Mouse (Mus musculus): Measurements from ENCODE around the gene Serpina1b. TPM values are rescaled to one million over a fixed set of nuclear protein-coding genes. Genes with fewer than 3 reads are reported as not detected.

The Serpina1b gene
- polyA plus RNA-seq, 1 experiment from 2014 or later, result 1.8 TPM

- 44% methylated on average over 1 of the region's 1 CpGs for WGBS
- H3K9ac ChIP-seq (ENCODE audit: low read length), result no peak overlapping the region
Measured at GRCm38 (mm10) chr12:103710405-103710804, 119.8 kb downstream of the Serpina1b start.

GRCm38 (mm10) chr12:103706113-103706512 lies 124.1 kb downstream of the Serpina1b start:
- Histone ChIP-seq H3K4me2 (ENCODE audit: low read depth, low read length) (no peak overlapping the region), H3K4me1 (replicated peaks; ENCODE audit: control insufficient read depth, insufficient read depth, low read length) (no peaks in the 10 kb centered on the region)
- no peak for ATAC-seq (ENCODE audit: low read depth)

More at GRCm38 (mm10) chr12:103710405-103710804, 119.8 kb downstream of the Serpina1b start:
- ATAC-seq (ENCODE audit: low read depth), result no peak
- H3K27me3 ChIP-seq (ENCODE audit: control insufficient read depth, insufficient read depth, low read depth, low read length), result no peaks in the 10 kb centered on the region
- no peak overlapping the region for H3K27ac ChIP-seq (ENCODE audit: low read length)
- no peaks in the 10 kb centered on the region for H3K9me3 ChIP-seq (ENCODE audit: control insufficient read depth, low read length)
- no peak overlapping the region for H3K4me2 ChIP-seq (ENCODE audit: low read depth, low read length)
- no peaks in the 10 kb centered on the region for H3K36me3 ChIP-seq (ENCODE audit: control insufficient read depth, insufficient read depth, low read length)
- no peak overlapping the region for H3K4me3 ChIP-seq (ENCODE audit: low read length)
- no peaks in the 10 kb centered on the region for H3K4me1 ChIP-seq (replicated peaks; ENCODE audit: control insufficient read depth, insufficient read depth, low read length)

GRCm38 (mm10) chr12:103705547-103705946 lies 124.6 kb downstream of the Serpina1b start:
- no peak overlapping the region for H3K4me3 ChIP-seq (ENCODE audit: low read length)

More at GRCm38 (mm10) chr12:103706113-103706512, 124.1 kb downstream of the Serpina1b start:
- no peaks in the 10 kb centered on the region for H3K36me3 ChIP-seq (ENCODE audit: control insufficient read depth, insufficient read depth, low read length)
- 22% methylated on average over 4 of the region's 4 CpGs for WGBS
- H3K27ac ChIP-seq (ENCODE audit: low read length), result no peak overlapping the region
- no peaks in the 10 kb centered on the region for H3K9me3 ChIP-seq (ENCODE audit: control insufficient read depth, low read length)
- H3K27me3 ChIP-seq (ENCODE audit: control insufficient read depth, insufficient read depth, low read depth, low read length), result no peaks in the 10 kb centered on the region
- no peak overlapping the region for H3K9ac ChIP-seq (ENCODE audit: low read length)
- no peak overlapping the region for H3K4me3 ChIP-seq (ENCODE audit: low read length)

GRCm38 (mm10) chr12:103700144-103700750 lies 129.9 kb downstream of the Serpina1b start:
- no peak overlapping the region for H3K4me3 ChIP-seq (ENCODE audit: low read length)
- no peak overlapping the region for H3K27ac ChIP-seq (ENCODE audit: low read length)
- no peaks in the 10 kb centered on the region for H3K9me3 ChIP-seq (ENCODE audit: control insufficient read depth, low read length)
- no peak overlapping the region for H3K4me2 ChIP-seq (ENCODE audit: low read depth, low read length)
- H3K4me1 ChIP-seq (replicated peaks; ENCODE audit: control insufficient read depth, insufficient read depth, low read length), result no peaks in the 10 kb centered on the region
- H3K9ac ChIP-seq (ENCODE audit: low read length), result no peak overlapping the region
- H3K27me3 ChIP-seq (ENCODE audit: control insufficient read depth, insufficient read depth, low read depth, low read length), result no peaks in the 10 kb centered on the region
- no peaks in the 10 kb centered on the region for H3K36me3 ChIP-seq (ENCODE audit: control insufficient read depth, insufficient read depth, low read length)
- no peak for ATAC-seq (ENCODE audit: low read depth)
- WGBS, result 86% methylated on average over 4 of the region's 4 CpGs

More at GRCm38 (mm10) chr12:103705547-103705946, 124.6 kb downstream of the Serpina1b start:
- Histone ChIP-seq H3K4me2 (ENCODE audit: low read depth, low read length) (no peak overlapping the region), H3K9ac (ENCODE audit: low read length) (no peak overlapping the region), H3K4me1 (replicated peaks; ENCODE audit: control insufficient read depth, insufficient read depth, low read length) (no peaks in the 10 kb centered on the region), H3K27me3 (ENCODE audit: control insufficient read depth, insufficient read depth, low read depth, low read length) (no peaks in the 10 kb centered on the region), H3K27ac (ENCODE audit: low read length) (no peak overlapping the region), H3K36me3 (ENCODE audit: control insufficient read depth, insufficient read depth, low read length) (no peaks in the 10 kb centered on the region), H3K9me3 (ENCODE audit: control insufficient read depth, low read length) (no peaks in the 10 kb centered on the region)
- whole genome bisulfite sequencing, result 48% methylated on average over 2 of the region's 2 CpGs
- ATAC-seq (ENCODE audit: low read depth), result no peak

GRCm38 (mm10) chr12:103695429-103695828 lies 134.7 kb downstream of the Serpina1b start, which contains the start of gene Serpina1f:
TSS of gene Serpina1f (minus strand) at chr12:103695529.
- Histone ChIP-seq H3K27ac (ENCODE audit: low read length) (no peak within 1 kb of the TSS), H3K4me3 (ENCODE audit: low read length) (no peak within 1 kb of the TSS), H3K36me3 (ENCODE audit: control insufficient read depth, insufficient read depth, low read length) (no peaks in the 10 kb centered on the region), H3K9ac (ENCODE audit: low read length) (no peak within 1 kb of the TSS), H3K27me3 (ENCODE audit: control insufficient read depth, insufficient read depth, low read depth, low read length) (no peaks in the 10 kb centered on the region), H3K4me2 (ENCODE audit: low read depth, low read length) (no peak within 1 kb of the TSS), H3K4me1 (replicated peaks; ENCODE audit: control insufficient read depth, insufficient read depth, low read length) (no peaks in the 10 kb centered on the region), H3K9me3 (ENCODE audit: control insufficient read depth, low read length) (no peaks in the 10 kb centered on the region)
- no peak for ATAC-seq (ENCODE audit: low read depth)
- 86% methylated on average over 8 of the region's 8 CpGs for WGBS

- Histone ChIP-seq H3K9me3 (ENCODE audit: control insufficient read depth, low read length) (no peaks in the 10 kb centered on the region), H3K4me1 (replicated peaks; ENCODE audit: control insufficient read depth, insufficient read depth, low read length) (no peaks in the 10 kb centered on the region), H3K27me3 (ENCODE audit: control insufficient read depth, insufficient read depth, low read depth, low read length) (no peaks in the 10 kb centered on the region), H3K36me3 (ENCODE audit: control insufficient read depth, insufficient read depth, low read length) (no peaks in the 10 kb centered on the region), H3K9ac (ENCODE audit: low read length) (no peak overlapping the region), H3K4me2 (ENCODE audit: low read depth, low read length) (no peak overlapping the region), H3K4me3 (ENCODE audit: low read length) (no peak overlapping the region), H3K27ac (ENCODE audit: low read length) (no peak overlapping the region)
- WGBS, result 25% methylated on average over 3 of the region's 3 CpGs
- no peak for ATAC-seq (ENCODE audit: low read depth)
Measured at GRCm38 (mm10) chr12:103688221-103688814, 141.9 kb downstream of the Serpina1b start.

GRCm38 (mm10) chr12:103687021-103687420 lies 143.2 kb downstream of the Serpina1b start:
- WGBS, result 29% methylated on average over 7 of the region's 7 CpGs
- no peaks in the 10 kb centered on the region for H3K27me3 ChIP-seq (ENCODE audit: control insufficient read depth, insufficient read depth, low read depth, low read length)
- H3K9ac ChIP-seq (ENCODE audit: low read length), result no peak overlapping the region
- no peak overlapping the region for H3K4me2 ChIP-seq (ENCODE audit: low read depth, low read length)
- no peaks in the 10 kb centered on the region for H3K4me1 ChIP-seq (replicated peaks; ENCODE audit: control insufficient read depth, insufficient read depth, low read length)
- H3K36me3 ChIP-seq (ENCODE audit: control insufficient read depth, insufficient read depth, low read length), result no peaks in the 10 kb centered on the region
- ATAC-seq (ENCODE audit: low read depth), result no peak
- H3K9me3 ChIP-seq (ENCODE audit: control insufficient read depth, low read length), result no peaks in the 10 kb centered on the region
- no peak overlapping the region for H3K4me3 ChIP-seq (ENCODE audit: low read length)
- no peak overlapping the region for H3K27ac ChIP-seq (ENCODE audit: low read length)

GRCm38 (mm10) chr12:103686050-103686449 lies 144.1 kb downstream of the Serpina1b start:
- Histone ChIP-seq H3K4me2 (ENCODE audit: low read depth, low read length) (no peak overlapping the region), H3K9ac (ENCODE audit: low read length) (no peak overlapping the region), H3K36me3 (ENCODE audit: control insufficient read depth, insufficient read depth, low read length) (no peaks in the 10 kb centered on the region), H3K27ac (ENCODE audit: low read length) (no peak overlapping the region), H3K4me3 (ENCODE audit: low read length) (no peak overlapping the region), H3K4me1 (replicated peaks; ENCODE audit: control insufficient read depth, insufficient read depth, low read length) (no peaks in the 10 kb centered on the region), H3K27me3 (ENCODE audit: control insufficient read depth, insufficient read depth, low read depth, low read length) (no peaks in the 10 kb centered on the region), H3K9me3 (ENCODE audit: control insufficient read depth, low read length) (no peaks in the 10 kb centered on the region)
- no peak for ATAC-seq (ENCODE audit: low read depth)
- 75% methylated on average over 3 of the region's 3 CpGs for WGBS

GRCm38 (mm10) chr12:103685386-103685785 lies 144.8 kb downstream of the Serpina1b start:
- 37% methylated on average over 3 of the region's 3 CpGs for WGBS
- H3K9ac ChIP-seq (ENCODE audit: low read length), result no peak overlapping the region
- H3K4me3 ChIP-seq (ENCODE audit: low read length), result no peak overlapping the region
- H3K27ac ChIP-seq (ENCODE audit: low read length), result no peak overlapping the region
- no peaks in the 10 kb centered on the region for H3K9me3 ChIP-seq (ENCODE audit: control insufficient read depth, low read length)
- H3K4me1 ChIP-seq (replicated peaks; ENCODE audit: control insufficient read depth, insufficient read depth, low read length), result no peaks in the 10 kb centered on the region
- no peak overlapping the region for H3K4me2 ChIP-seq (ENCODE audit: low read depth, low read length)
- no peak for ATAC-seq (ENCODE audit: low read depth)
- no peaks in the 10 kb centered on the region for H3K27me3 ChIP-seq (ENCODE audit: control insufficient read depth, insufficient read depth, low read depth, low read length)
- no peaks in the 10 kb centered on the region for H3K36me3 ChIP-seq (ENCODE audit: control insufficient read depth, insufficient read depth, low read length)
